Mouse (Mus musculus) 416B (cell line): ENCODE measurements around the gene Olfr410.
A peak's percentile ranks its signal among the peaks of the same experiment; 100 is the strongest.

ENCODE experiments used
- DNase-seq: peaks from one replicate; pipeline ENCODE4 v3.0.0; 2011; ENCODE audit warnings: low read depth

Gene Olfr410

DNA sequence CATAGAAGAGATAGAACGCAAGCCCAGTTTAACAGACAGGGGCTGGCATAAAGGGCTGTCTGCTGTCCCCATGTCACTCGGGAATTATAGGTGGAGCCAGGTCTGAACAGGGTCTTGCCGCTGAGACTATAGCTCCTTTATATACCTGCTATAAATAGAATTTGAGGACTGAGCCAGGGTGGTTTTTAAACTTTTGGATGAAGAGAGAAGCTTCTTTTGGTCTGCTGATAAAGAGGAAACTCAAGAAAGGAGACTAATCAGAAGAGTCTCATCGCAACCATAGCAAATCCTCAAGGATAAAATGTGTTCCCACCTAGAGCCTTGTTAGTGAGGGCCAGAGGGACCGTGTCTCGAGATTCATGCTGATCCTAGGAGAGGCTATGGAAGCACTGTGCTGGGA lies at the start of gene Olfr410:
Gene Olfr410, minus strand, starts transcription at position 101 of the 400 bp plus-strand sequence.
- no peak for DNase-seq

DNA sequence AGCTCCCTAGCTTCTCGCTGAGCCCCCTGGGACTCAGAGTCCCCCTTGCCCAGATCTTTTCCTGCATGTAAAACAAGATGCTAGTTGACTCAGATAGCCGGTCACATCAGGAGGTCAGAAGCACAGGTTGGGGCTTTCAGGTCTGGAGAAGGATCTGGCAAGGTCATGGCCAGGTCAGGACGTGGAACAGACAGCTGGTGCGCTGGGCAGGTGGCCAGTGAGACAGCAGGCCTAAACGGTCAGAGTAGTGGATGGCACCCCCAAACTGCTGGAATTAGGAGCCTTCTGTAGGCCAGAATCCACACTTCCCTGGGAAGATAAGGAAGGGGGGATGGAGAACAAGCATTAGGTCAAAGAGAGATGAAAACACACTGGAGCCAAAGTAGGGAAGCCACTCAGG lies 49.4 kb upstream of the Olfr410 start:
- no peak for DNase-seq

DNA sequence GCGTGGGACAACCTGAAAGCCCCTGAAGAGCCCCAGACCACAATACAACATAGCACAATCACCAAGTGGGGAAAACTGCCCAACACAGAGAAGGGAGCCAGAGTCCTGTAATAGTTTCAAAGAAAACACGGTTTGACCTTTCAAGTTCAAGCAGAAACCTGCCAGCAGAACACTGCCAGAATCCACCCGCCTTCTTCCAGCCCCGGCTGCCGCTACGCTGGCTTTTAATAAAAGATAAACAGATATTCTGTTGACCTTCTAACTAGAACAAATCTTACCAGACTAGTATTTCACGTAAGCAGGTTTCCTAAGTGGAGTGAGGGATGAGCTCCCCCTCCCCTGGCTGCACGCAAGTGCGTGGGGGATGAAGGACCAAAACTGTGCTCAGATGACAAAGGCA lies 47.8 kb upstream of the Olfr410 start:
- DNase-seq = no peak

GRCm38 (mm10) chr11:74379166-74379873 lies 41.5 kb upstream of the Olfr410 start:
- DNase-seq = no peak

DNA sequence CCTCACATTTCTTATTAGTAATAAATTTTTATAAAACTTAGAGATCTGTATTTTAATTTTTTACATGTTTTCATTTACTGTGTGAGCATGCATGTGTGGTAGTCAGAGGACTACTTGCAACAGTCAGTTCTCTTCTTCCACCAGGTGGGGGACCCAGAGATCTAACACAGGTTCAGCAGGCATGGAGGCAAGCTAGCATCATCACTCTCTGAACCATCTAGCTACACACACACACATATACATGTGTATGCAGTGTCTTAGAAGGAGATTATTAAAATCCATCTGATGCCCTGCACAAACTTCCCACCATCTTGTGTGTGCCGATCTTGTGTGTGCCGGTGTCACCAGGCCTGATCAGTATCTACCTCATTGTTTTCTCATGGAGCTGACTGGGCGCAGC lies 39.0 kb upstream of the Olfr410 start:
- peak; percentile 72 for DNase-seq

GRCm38 (mm10) chr11:74371393-74372100 lies 33.7 kb upstream of the Olfr410 start:
- peak; percentile 73 for DNase-seq

DNA sequence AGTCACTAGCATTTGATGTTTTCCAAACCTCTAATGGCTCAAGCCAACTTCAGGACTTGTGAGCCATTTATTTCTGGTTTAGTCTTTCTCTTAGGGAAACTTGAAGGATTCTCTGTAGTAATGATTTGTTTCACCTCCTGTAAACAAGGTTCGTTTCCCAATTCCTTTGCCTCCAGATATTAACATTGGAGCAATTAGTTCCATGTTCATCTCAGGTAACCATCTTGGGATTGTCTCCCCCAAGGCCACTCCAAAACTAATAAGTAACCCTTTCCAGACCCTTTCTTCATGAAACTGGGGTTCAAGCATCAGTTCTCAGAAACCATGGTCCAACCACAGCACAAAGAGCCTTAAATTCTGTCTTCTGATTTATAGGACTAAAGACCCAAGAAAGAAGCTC lies 23.9 kb upstream of the Olfr410 start, which contains the start of gene Olfr412:
Gene Olfr412, plus strand, starts transcription at position 301 of the 400 bp plus-strand sequence.
- DNase-seq = no peak

GRCm38 (mm10) chr11:74352550-74352949 lies 14.7 kb upstream of the Olfr410 start, which contains the start of gene Olfr411:
Gene Olfr411 (minus strand): TSS chr11:74352650.
- DNase-seq = no peak

DNA sequence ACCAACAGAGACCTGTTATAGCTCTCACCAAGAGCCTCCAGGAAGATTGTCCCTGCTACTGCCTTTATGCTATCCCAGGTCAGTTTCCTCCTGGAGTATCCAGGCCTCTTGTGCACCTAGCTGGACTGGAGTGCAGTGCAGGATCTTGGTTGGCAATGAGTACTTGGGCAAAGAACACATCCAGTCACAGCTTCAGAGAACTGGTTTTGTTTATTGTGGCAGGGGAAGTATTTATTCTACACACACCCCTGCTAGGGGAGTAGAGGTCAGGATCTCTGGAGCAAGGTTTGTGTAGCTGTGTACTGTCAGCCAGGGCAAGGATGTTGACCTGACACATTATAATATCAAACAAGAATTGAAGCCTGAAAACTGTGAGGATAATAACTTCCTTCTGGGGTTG lies 9.1 kb downstream of the Olfr410 start:
- DNase-seq = no peak

GRCm38 (mm10) chr11:74326044-74326443 lies 11.8 kb downstream of the Olfr410 start:
- DNase-seq = no peak

DNA sequence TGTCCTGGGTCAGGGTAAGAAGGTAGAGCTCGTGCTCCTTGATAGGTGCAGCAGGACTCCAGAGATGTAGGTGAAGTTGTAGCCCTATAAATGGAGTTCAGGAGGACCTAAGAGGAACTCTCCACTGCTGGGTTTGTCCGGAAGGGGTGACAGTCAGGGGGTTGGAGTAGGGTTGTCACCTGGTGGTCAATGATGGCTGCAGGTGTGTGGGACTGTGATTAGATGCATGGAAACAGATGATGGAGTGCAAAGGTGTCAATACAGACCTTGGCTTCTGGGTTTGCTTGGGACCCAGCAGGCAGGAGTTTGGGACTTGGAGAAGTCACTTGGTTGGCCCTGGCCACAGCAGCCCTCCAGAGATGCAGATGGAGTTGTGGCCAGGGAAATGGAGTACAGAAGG lies 50.6 kb downstream of the Olfr410 start:
- DNase-seq = no peak

DNA sequence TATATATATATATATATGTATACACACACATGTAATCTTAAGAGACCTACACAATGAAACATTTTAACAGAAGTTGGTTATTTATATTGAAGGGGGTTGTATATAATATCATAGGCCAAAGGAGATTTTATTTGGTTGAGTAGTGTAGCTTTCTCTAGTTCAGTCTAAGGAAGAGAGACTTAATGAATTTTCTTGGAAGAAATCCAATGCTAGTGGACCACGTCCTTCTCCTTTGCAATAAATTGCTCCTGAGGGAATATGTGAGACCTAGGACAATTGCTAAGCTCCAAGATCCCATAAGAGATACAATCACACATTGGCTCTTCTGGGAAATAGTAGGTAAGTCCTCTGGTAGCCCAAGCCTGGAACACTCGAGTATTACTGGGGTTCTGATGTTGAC lies 54.4 kb downstream of the Olfr410 start, which contains the start of gene Olfr59:
Gene Olfr59, plus strand, starts transcription at position 301 of the 400 bp plus-strand sequence.
- no peak for DNase-seq
